Mouse (Mus musculus): ENCODE measurements around the gene Ntn5.

- no peak for TF ChIP-seq BHLHE40 (IDR thresholded peaks at IDR 0.05; ENCODE audit: low read depth, low read length)
- no peak for TF ChIP-seq ZKSCAN1 (IDR thresholded peaks at IDR 0.05; ENCODE audit: borderline replicate concordance, low read depth, low read length)
- TF ChIP-seq HCFC1 (IDR thresholded peaks at IDR 0.05; ENCODE audit: low read depth, low read length) = no peak
- TF ChIP-seq POLR2A (IDR thresholded peaks at IDR 0.05; ENCODE audit: low read depth, low read length) = no peak
Measured at GRCm38 (mm10) chr7:45716952-45717917, 33.4 kb downstream of the Ntn5 start.

Data from CH12.LX (cell line).